Mouse (Mus musculus) MEL (cell line): ENCODE measurements at regions not wholly inside any gene's neighbourhood (a gene's known extent, or its start where the extent isn't known, plus 50 kb on each side); places are given as distances from the start of the nearest gene placed in this dataset.

Source experiments
- POLR2AphosphoS2 ChIP-seq: IDR thresholded peaks from 2 replicates; pipeline ENCODE4 v1.6.1; 2011; ENCODE audit warnings: low read length, improper control_type of control experiment
- USF1 ChIP-seq: IDR thresholded peaks from 2 replicates; pipeline ENCODE4 v1.6.1; 2014; ENCODE audit warnings: low read depth, mild to moderate bottlenecking, inconsistent platforms, low read length, improper control_type of control experiment, moderate library complexity

- TF ChIP-seq USF1 (no peak), POLR2AphosphoS2 (no peak)
Measured at GRCm38 (mm10) chr16:95131815-95132214, 125.5 kb upstream of the Kcnj15 start.
